Mouse (Mus musculus) MEL (cell line): ENCODE measurements around the gene C8a. TPM values are rescaled to one million over a fixed set of nuclear protein-coding genes. Genes with fewer than 3 reads are reported as not detected.

Source experiments
- DNase-seq: peaks from one replicate; pipeline ENCODE4 v3.0.0; 2011; ENCODE audit warnings: low read depth, low spot score
- H3K27ac ChIP-seq: 2 replicates; pipeline ENCODE4 v1.5.1; 2012; ENCODE audit warnings: low read depth, mild to moderate bottlenecking, control low read depth, low read length, moderate library complexity; ENCODE audit not compliant: control insufficient read depth
- H3K27me3 ChIP-seq, 2 experiments: fragments of 150-350 bp in 1 of 2; sonication (generic) in 1 of 2; 2 replicates each; pipeline ENCODE4 v1.6.1; 2012; ENCODE audit warnings: low read length in 2 of 2, mild to moderate bottlenecking in 2 of 2, improper control_type of control experiment in 1 of 2, moderate library complexity in 1 of 2; ENCODE audit not compliant: insufficient read depth in 2 of 2, control insufficient read depth in 1 of 2
- H3K36me3 ChIP-seq, 2 experiments: 2 replicates each; pipeline ENCODE4 v1.6.1; 2012 to 2014; ENCODE audit warnings: low read length in 2 of 2, improper control_type of control experiment in 1 of 2, inconsistent platforms in 1 of 2, mild to moderate bottlenecking in 1 of 2; ENCODE audit not compliant: insufficient read depth in 2 of 2, control insufficient read depth in 1 of 2
- H3K4me1 ChIP-seq, 2 experiments: fragments of 150-350 bp in 1 of 2; sonication (generic) in 1 of 2; 2 replicates each; pipeline ENCODE4 v1.6.1; 2012; ENCODE audit warnings: low read length in 2 of 2, improper control_type of control experiment in 1 of 2, mild to moderate bottlenecking in 1 of 2; ENCODE audit not compliant: insufficient read depth in 2 of 2, control insufficient read depth in 1 of 2
- H3K4me3 ChIP-seq, 2 experiments: fragments of 150-350 bp in 1 of 2; sonication (generic) in 1 of 2; 2 replicates each; pipeline ENCODE4 v1.5.1; 2012; ENCODE audit warnings: low read depth in 2 of 2, low read length in 2 of 2, mild to moderate bottlenecking in 2 of 2, moderate library complexity in 2 of 2, control low read depth in 1 of 2, improper control_type of control experiment in 1 of 2; ENCODE audit not compliant: control insufficient read depth in 1 of 2, insufficient read depth in 1 of 2
- H3K79me2 ChIP-seq: 2 replicates; pipeline ENCODE4 v1.6.1; 2012; ENCODE audit warnings: mild to moderate bottlenecking, low read length, moderate library complexity; ENCODE audit not compliant: control insufficient read depth, poor library complexity, insufficient read depth
- H3K9ac ChIP-seq: 2 replicates; pipeline ENCODE4 v1.6.1; 2012; ENCODE audit warnings: low read depth, mild to moderate bottlenecking, control low read depth, low read length, moderate library complexity; ENCODE audit not compliant: control insufficient read depth, poor library complexity, severe bottlenecking
- H3K9me3 ChIP-seq: fragments of 150-350 bp; sonication (generic); replicated peaks from 2 replicates; pipeline ENCODE4 v1.6.1; 2012; ENCODE audit warnings: mild to moderate bottlenecking, low read length, improper control_type of control experiment, moderate library complexity; ENCODE audit not compliant: insufficient read depth
- BHLHE40 ChIP-seq: IDR thresholded peaks from 2 replicates; pipeline ENCODE4 v1.6.1; 2012; ENCODE audit warnings: low read depth, mild to moderate bottlenecking, inconsistent platforms, low read length, improper control_type of control experiment, borderline replicate concordance
- CHD1 ChIP-seq: IDR thresholded peaks from 2 replicates; pipeline ENCODE4 v1.6.1; 2012; ENCODE audit warnings: low read depth, mild to moderate bottlenecking, inconsistent platforms, low read length, improper control_type of control experiment
- CHD2 ChIP-seq: IDR thresholded peaks from 2 replicates; pipeline ENCODE4 v1.6.1; 2011; ENCODE audit warnings: low read length, improper control_type of control experiment
- E2F4 ChIP-seq: IDR thresholded peaks from 2 replicates; pipeline ENCODE4 v1.6.1; 2011; ENCODE audit warnings: low read depth, low read length, improper control_type of control experiment, borderline replicate concordance
- EP300 ChIP-seq, 2 experiments: IDR thresholded peaks; 2 replicates each; pipeline ENCODE4 v1.6.1; 2011; ENCODE audit warnings: improper control_type of control experiment in 2 of 2, low read length in 2 of 2, low read depth in 1 of 2, mild to moderate bottlenecking in 1 of 2
- ETS1 ChIP-seq: IDR thresholded peaks from 2 replicates; pipeline ENCODE4 v1.6.1; 2012; ENCODE audit warnings: low read depth, mild to moderate bottlenecking, inconsistent platforms, low read length, improper control_type of control experiment, moderate library complexity
- GABPA ChIP-seq: IDR thresholded peaks from 2 replicates; pipeline ENCODE4 v1.6.1; 2012; ENCODE audit warnings: low read depth, mild to moderate bottlenecking, inconsistent platforms, low read length, improper control_type of control experiment, moderate library complexity
- HCFC1 ChIP-seq: IDR thresholded peaks from 2 replicates; pipeline ENCODE4 v1.6.1; 2012; ENCODE audit warnings: low read depth, mild to moderate bottlenecking, inconsistent platforms, low read length, improper control_type of control experiment, moderate library complexity
- KAT2A ChIP-seq: conservative IDR thresholded peaks from 2 replicates; pipeline ENCODE4 v1.6.1; 2012; ENCODE audit warnings: low read depth, low read length, improper control_type of control experiment, inconsistent platforms
- MAFK ChIP-seq: IDR thresholded peaks from 2 replicates; pipeline ENCODE4 v1.6.1; 2011; ENCODE audit warnings: low read depth, mild to moderate bottlenecking, low read length, improper control_type of control experiment, borderline replicate concordance
- MAX ChIP-seq: IDR thresholded peaks from 2 replicates; pipeline ENCODE4 v1.6.1; 2011; ENCODE audit warnings: low read length, improper control_type of control experiment
- MXI1 ChIP-seq: IDR thresholded peaks from 2 replicates; pipeline ENCODE4 v1.6.1; 2011; ENCODE audit warnings: mild to moderate bottlenecking, low read depth, low read length, improper control_type of control experiment
- MYB ChIP-seq: IDR thresholded peaks from 2 replicates; pipeline ENCODE4 v1.6.1; 2011; ENCODE audit warnings: mild to moderate bottlenecking, low read depth, low read length, improper control_type of control experiment
- MYC ChIP-seq: IDR thresholded peaks from 2 replicates; pipeline ENCODE4 v1.6.1; 2011; ENCODE audit warnings: low read depth, mild to moderate bottlenecking, low read length, improper control_type of control experiment, moderate library complexity
- NRF1 ChIP-seq: IDR thresholded peaks from 2 replicates; pipeline ENCODE4 v1.6.1; 2014; ENCODE audit warnings: low read depth, mild to moderate bottlenecking, inconsistent platforms, low read length, improper control_type of control experiment, moderate library complexity; ENCODE audit not compliant: poor library complexity, insufficient read depth, severe bottlenecking
- POLR2AphosphoS2 ChIP-seq: IDR thresholded peaks from 2 replicates; pipeline ENCODE4 v1.6.1; 2011; ENCODE audit warnings: low read length, improper control_type of control experiment
- RAD21 ChIP-seq: IDR thresholded peaks from 2 replicates; pipeline ENCODE4 v1.6.1; 2011; ENCODE audit warnings: mild to moderate bottlenecking, low read depth, low read length, improper control_type of control experiment
- RCOR1 ChIP-seq: IDR thresholded peaks from 2 replicates; pipeline ENCODE4 v1.6.1; 2012; ENCODE audit warnings: low read depth, mild to moderate bottlenecking, inconsistent platforms, low read length, improper control_type of control experiment
- SIN3A ChIP-seq: IDR thresholded peaks from 2 replicates; pipeline ENCODE4 v1.6.1; 2012; ENCODE audit warnings: low read length, improper control_type of control experiment, inconsistent platforms
- SMC3 ChIP-seq: IDR thresholded peaks from 2 replicates; pipeline ENCODE4 v1.6.1; 2011; ENCODE audit warnings: low read depth, low read length, improper control_type of control experiment
- TAL1 ChIP-seq: IDR thresholded peaks from 2 replicates; pipeline ENCODE4 v1.6.1; 2012; ENCODE audit warnings: mild to moderate bottlenecking, inconsistent platforms, low read length, moderate library complexity, mixed read lengths
- TCF12 ChIP-seq: IDR thresholded peaks from 2 replicates; pipeline ENCODE4 v1.6.1; 2014; ENCODE audit warnings: low read depth, mild to moderate bottlenecking, inconsistent platforms, low read length, improper control_type of control experiment, moderate library complexity
- USF1 ChIP-seq: IDR thresholded peaks from 2 replicates; pipeline ENCODE4 v1.6.1; 2014; ENCODE audit warnings: low read depth, mild to moderate bottlenecking, inconsistent platforms, low read length, improper control_type of control experiment, moderate library complexity
- USF2 ChIP-seq, 2 experiments: IDR thresholded peaks; 2 replicates each; pipeline ENCODE4 v1.6.1; 2011 to 2012; ENCODE audit warnings: improper control_type of control experiment in 2 of 2, low read length in 2 of 2, borderline replicate concordance in 1 of 2, inconsistent platforms in 1 of 2, low read depth in 1 of 2, mild to moderate bottlenecking in 1 of 2; ENCODE audit not compliant: insufficient read depth in 1 of 2
- ZMIZ1 ChIP-seq: IDR thresholded peaks from 2 replicates; pipeline ENCODE4 v1.6.1; 2012; ENCODE audit warnings: low read depth, mild to moderate bottlenecking, inconsistent platforms, low read length, improper control_type of control experiment, moderate library complexity
- ZNF384 ChIP-seq: IDR thresholded peaks from 2 replicates; pipeline ENCODE4 v1.6.1; 2012; ENCODE audit warnings: low read depth, mild to moderate bottlenecking, inconsistent platforms, low read length, improper control_type of control experiment
- polyA plus RNA-seq, 2 experiments: library from polyadenylated mRNA; stranded (reverse) in 1 of 2; unstranded in 1 of 2; fragments of >175 nt in 1 of 2; fragments of >200 nt in 1 of 2; gene quantifications; 2 replicates each; pipeline versions ENCODE4 v1.2.1 to v1.2.4; 2012; ENCODE audit warnings: low replicate concordance in 2 of 2, low read depth in 1 of 2; ENCODE audit not compliant: insufficient read length in 2 of 2, insufficient read depth in 1 of 2, missing spikeins in 1 of 2
- total RNA-seq: library from RNA; depleted of rRNA; stranded (reverse); fragments of 300-350 nt; gene quantifications from 2 replicates; pipeline ENCODE4 v1.2.3, GENCODE M21; 2012

Gene C8a
- total and polyA plus RNA-seq, 3 experiments: not detected

DNA sequence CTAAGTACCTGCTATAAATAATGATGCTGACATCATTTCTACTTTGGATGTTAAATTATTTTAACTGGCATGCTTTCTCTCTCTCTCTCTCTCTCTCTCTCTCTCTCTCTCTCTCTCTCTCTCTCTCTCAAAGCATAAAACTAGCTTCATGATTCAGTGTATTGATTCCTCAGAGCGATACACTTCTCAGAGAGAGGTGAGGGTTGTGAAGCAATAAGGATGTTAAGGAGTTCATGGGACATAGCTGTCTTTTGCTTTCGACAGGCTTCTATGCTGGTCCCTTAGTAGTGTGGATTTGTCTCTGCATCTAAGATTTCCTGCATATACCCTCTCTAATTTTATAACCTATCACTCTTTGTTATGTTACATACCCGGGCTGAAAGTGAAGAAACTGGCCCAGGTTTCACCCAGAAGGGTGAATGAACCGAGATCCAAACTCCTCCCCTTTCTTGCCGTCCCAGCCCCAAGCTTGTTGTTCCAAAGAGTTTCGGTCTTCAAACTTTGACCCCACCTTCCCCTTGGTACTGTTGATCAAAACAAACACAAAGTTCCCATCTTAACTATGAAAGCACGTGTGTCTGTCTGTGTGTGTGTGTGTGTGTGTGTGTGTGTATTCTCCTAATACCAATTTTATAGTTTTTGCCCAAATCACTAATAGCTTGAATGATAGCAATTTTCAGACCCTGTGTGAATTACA, 51.7 kb downstream of the C8a start:
- Histone ChIP-seq H3K9ac (no peak overlapping the region), H3K4me3 (no peak overlapping the region), H3K27me3 (no peaks in the 10 kb centered on the region), H3K4me1 (no peaks in the 10 kb centered on the region), H3K9me3 (no peaks in the 10 kb centered on the region), H3K27ac (no peak overlapping the region), H3K36me3 (no peaks in the 10 kb centered on the region), H3K79me2 (no peaks in the 10 kb centered on the region)
- no peak for TF ChIP-seq USF1
- no peak for TF ChIP-seq TAL1
- no peak for TF ChIP-seq MYC
- TF ChIP-seq SMC3: no peak
- TF ChIP-seq EP300 (IDR thresholded peaks at IDR 0.05; ENCODE audit: low read depth in 1 of 2, low read length in 2 of 2): no peak
- TF ChIP-seq RCOR1: no peak
- no peak for TF ChIP-seq TCF12
- TF ChIP-seq MAFK: no peak
- no peak for TF ChIP-seq USF2 (IDR thresholded peaks at IDR 0.05; ENCODE audit: borderline replicate concordance in 1 of 2, insufficient read depth in 1 of 2, low read depth in 1 of 2, low read length in 2 of 2)
- TF ChIP-seq CHD2: no peak
- TF ChIP-seq MXI1: no peak
- no peak for TF ChIP-seq MAX
- TF ChIP-seq HCFC1: no peak
- TF ChIP-seq MYB: no peak
- TF ChIP-seq E2F4: no peak
- TF ChIP-seq ETS1: no peak
- TF ChIP-seq RAD21: no peak
- no peak for TF ChIP-seq SIN3A
- no peak for DNase-seq

DNA sequence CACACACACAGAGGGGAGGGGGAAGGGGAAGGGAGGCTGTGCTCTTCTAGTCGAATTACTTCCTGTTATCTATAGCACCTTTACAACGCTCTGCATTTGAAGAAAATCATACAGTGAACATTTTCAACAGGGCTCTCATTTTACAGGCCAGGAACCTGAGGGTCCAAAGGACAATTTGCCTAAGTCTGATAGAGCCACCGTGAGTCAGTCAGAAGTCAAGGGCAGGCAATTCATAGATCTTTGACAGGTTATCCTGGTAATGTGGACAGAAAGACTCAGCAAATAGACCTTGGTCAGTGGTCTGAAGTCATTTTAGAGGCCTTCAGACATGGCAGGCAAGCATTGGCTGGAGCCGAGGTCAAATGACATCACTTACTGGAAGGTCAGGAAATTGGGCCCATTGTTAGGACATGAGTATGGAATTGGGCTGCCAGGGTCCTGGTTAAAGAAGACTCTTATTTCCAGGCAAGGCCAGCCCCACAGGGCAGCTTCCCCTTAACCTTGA, 52.5 kb downstream of the C8a start:
- Histone ChIP-seq H3K4me1 (no peaks in the 10 kb centered on the region), H3K9me3 (no peaks in the 10 kb centered on the region), H3K27me3 (no peaks in the 10 kb centered on the region), H3K27ac (no peak overlapping the region), H3K4me3 (no peak overlapping the region), H3K36me3 (no peaks in the 10 kb centered on the region), H3K9ac (no peak overlapping the region), H3K79me2 (no peaks in the 10 kb centered on the region)
- no peak for DNase-seq
- TF ChIP-seq TAL1 (no peak), SIN3A (no peak), BHLHE40 (no peak), NRF1 (no peak), KAT2A (no peak), CHD1 (no peak), GABPA (no peak), MAX (no peak), USF2 (IDR thresholded peaks at IDR 0.05; ENCODE audit: borderline replicate concordance in 1 of 2, insufficient read depth in 1 of 2, low read depth in 1 of 2, low read length in 2 of 2) (no peak), POLR2AphosphoS2 (no peak), ZNF384 (no peak), ZMIZ1 (no peak), SMC3 (no peak), MXI1 (no peak)
